Mouse (Mus musculus) bone marrow, adult 2 months (tissue): ENCODE measurements around the gene Arl14ep.

Experiments
- CTCF ChIP-seq: fragments of 200-500 bp; IDR thresholded peaks from 2 replicates; pipeline ENCODE4 v1.5.1; 2011; ENCODE audit warnings: low read length, control low read depth; ENCODE audit not compliant: control insufficient read depth, insufficient read depth
- POLR2A ChIP-seq: fragments of 200-500 bp; IDR thresholded peaks from 2 replicates; pipeline ENCODE4 v1.6.1; 2011; ENCODE audit warnings: low read depth, mild to moderate bottlenecking, control low read depth, low read length, borderline replicate concordance; ENCODE audit not compliant: control insufficient read depth

DNA sequence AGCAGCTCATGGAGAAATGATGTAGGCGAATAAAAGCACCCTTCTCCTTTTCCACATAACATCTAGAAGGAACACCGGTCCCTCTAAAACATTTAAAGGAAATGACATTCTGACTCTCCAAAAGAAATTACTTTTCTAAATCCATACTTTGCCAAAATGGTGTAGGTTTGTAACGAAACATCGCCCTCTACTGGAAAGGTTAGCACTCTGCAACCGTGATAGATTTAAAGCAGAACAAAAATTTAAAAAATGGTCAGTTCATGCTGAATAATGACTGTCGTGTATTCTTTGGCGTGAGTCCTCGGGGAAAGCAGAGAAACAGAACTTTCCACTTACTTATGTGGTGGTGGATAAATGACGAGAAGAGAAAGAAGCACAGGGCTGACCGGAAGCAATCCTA, 18.6 kb downstream of the Arl14ep start:
- TF ChIP-seq CTCF = no peak
- TF ChIP-seq POLR2A = no peak
